Mouse (Mus musculus): ENCODE measurements around the gene Mvb12a. TPM values are rescaled to one million over a fixed set of nuclear protein-coding genes. Genes with fewer than 3 reads are reported as not detected.

Mvb12a gene
- polyA plus RNA-seq, 1 experiment = 81.2 TPM

GRCm38 (mm10) chr8:71525226-71526050, 17.3 kb upstream of the Mvb12a start, which contains the start of gene Ccdc194:
Gene Ccdc194 (minus strand): TSS chr8:71525711.
- DNase-seq (ENCODE audit: extremely low spot score in 1 of 2, low spot score in 1 of 2) = no peak

GRCm38 (mm10) chr8:71526272-71526671, 16.4 kb upstream of the Mvb12a start:
- DNase-seq (ENCODE audit: extremely low spot score in 1 of 2, low spot score in 1 of 2) = no peak

GRCm38 (mm10) chr8:71527162-71527870, 15.4 kb upstream of the Mvb12a start:
- DNase-seq (ENCODE audit: extremely low spot score in 1 of 2, low spot score in 1 of 2) = no peak

GRCm38 (mm10) chr8:71528362-71529073, 14.2 kb upstream of the Mvb12a start:
- DNase-seq (ENCODE audit: extremely low spot score in 1 of 2, low spot score in 1 of 2) = no peak

- DNase-seq (ENCODE audit: extremely low spot score in 1 of 2, low spot score in 1 of 2) = peak in 1 of 2 experiments; percentile 56
These were observed 11.8 kb upstream of the Mvb12a start for GRCm38 (mm10) chr8:71530735-71531467.

GRCm38 (mm10) chr8:71534263-71534810, 8.4 kb upstream of the Mvb12a start:
- DNase-seq (ENCODE audit: extremely low spot score in 1 of 2, low spot score in 1 of 2) = no peak

- DNase-seq (ENCODE audit: extremely low spot score in 1 of 2, low spot score in 1 of 2) = no peak
These were observed 7.1 kb upstream of the Mvb12a start for GRCm38 (mm10) chr8:71535663-71536062.

GRCm38 (mm10) chr8:71537028-71537867, 5.5 kb upstream of the Mvb12a start, which contains the start of gene Bst2:
Gene Bst2 (minus strand): TSS chr8:71537456.
- DNase-seq (ENCODE audit: extremely low spot score in 1 of 2, low spot score in 1 of 2) = peak in 1 of 2 experiments; percentile 51

GRCm38 (mm10) chr8:71543755-71544154, 1.0 kb downstream of the Mvb12a start:
- DNase-seq (ENCODE audit: extremely low spot score in 1 of 2, low spot score in 1 of 2) = no peak

GRCm38 (mm10) chr8:71545053-71545452, 2.3 kb downstream of the Mvb12a start:
- no peak for DNase-seq (ENCODE audit: extremely low spot score in 1 of 2, low spot score in 1 of 2)

GRCm38 (mm10) chr8:71547590-71547989, 4.9 kb downstream of the Mvb12a start:
- no peak for DNase-seq (ENCODE audit: extremely low spot score in 1 of 2, low spot score in 1 of 2)

GRCm38 (mm10) chr8:71550754-71551153, 8.0 kb downstream of the Mvb12a start:
- no peak for DNase-seq (ENCODE audit: extremely low spot score in 1 of 2, low spot score in 1 of 2)

GRCm38 (mm10) chr8:71552770-71553169, 10.0 kb downstream of the Mvb12a start:
- no peak for DNase-seq (ENCODE audit: extremely low spot score in 1 of 2, low spot score in 1 of 2)

GRCm38 (mm10) chr8:71554001-71554400, 11.3 kb downstream of the Mvb12a start:
- DNase-seq (ENCODE audit: extremely low spot score in 1 of 2, low spot score in 1 of 2) = no peak

- no peak for DNase-seq (ENCODE audit: extremely low spot score in 1 of 2, low spot score in 1 of 2)
These were observed 11.9 kb downstream of the Mvb12a start for GRCm38 (mm10) chr8:71554644-71555043.

GRCm38 (mm10) chr8:71558071-71558957, 15.6 kb downstream of the Mvb12a start, which contains the start of gene Tmem221:
Gene Tmem221 (minus strand): TSS chr8:71558871.
- no peak for DNase-seq (ENCODE audit: extremely low spot score in 1 of 2, low spot score in 1 of 2)

- no peak for DNase-seq (ENCODE audit: extremely low spot score in 1 of 2, low spot score in 1 of 2)
These were observed 16.4 kb downstream of the Mvb12a start for GRCm38 (mm10) chr8:71558958-71559690.
